Mouse (Mus musculus): ENCODE results near the gene Mindy4. TPM values are rescaled to one million over a fixed set of nuclear protein-coding genes. Genes with fewer than 3 reads are reported as not detected.

Gene Mindy4
- polyA plus RNA-seq, 1 experiment from 2014 or later: 10.7 TPM

GRCm38 (mm10) chr6:55246911-55247438 is 43.8 kb downstream of the Mindy4 start:
- Histone ChIP-seq H3K4me2 (no peak overlapping the region), H3K4me1 (replicated peaks) (no peaks in the 10 kb centered on the region), H3K4me3 (no peak overlapping the region), H3K27ac (no peak overlapping the region), H3K36me3 (no peaks in the 10 kb centered on the region), H3K9me3 (no peaks in the 10 kb centered on the region), H3K9ac (no peak overlapping the region), H3K27me3 (no peaks in the 10 kb centered on the region)
- ATAC-seq (ENCODE audit: low FRiP score): no peak
- WGBS: 90% methylated on average over 12 of the region's 12 CpGs

- Histone ChIP-seq H3K4me1 (replicated peaks) (no peaks in the 10 kb centered on the region), H3K4me2 (no peak overlapping the region), H3K9ac (no peak overlapping the region), H3K27me3 (no peaks in the 10 kb centered on the region), H3K4me3 (no peak overlapping the region), H3K9me3 (no peaks in the 10 kb centered on the region), H3K36me3 (no peaks in the 10 kb centered on the region), H3K27ac (no peak overlapping the region)
- no peak for ATAC-seq (ENCODE audit: low FRiP score)
- 92% methylated on average over 9 of the region's 9 CpGs for WGBS
These were observed 46.1 kb downstream of the Mindy4 start for GRCm38 (mm10) chr6:55249263-55249662.

- ATAC-seq (ENCODE audit: low FRiP score): no peak
- no peak overlapping the region for H3K9ac ChIP-seq
- WGBS: 85% methylated on average over 11 of the region's 11 CpGs
- no peaks in the 10 kb centered on the region for H3K9me3 ChIP-seq
- no peaks in the 10 kb centered on the region for H3K27me3 ChIP-seq
- H3K4me1 ChIP-seq (replicated peaks): no peaks in the 10 kb centered on the region
- no peak overlapping the region for H3K4me3 ChIP-seq
- H3K4me2 ChIP-seq: no peak overlapping the region
- no peak overlapping the region for H3K27ac ChIP-seq
- no peaks in the 10 kb centered on the region for H3K36me3 ChIP-seq
These were observed 47.6 kb downstream of the Mindy4 start for GRCm38 (mm10) chr6:55250809-55251208.

- no peaks in the 10 kb centered on the region for H3K36me3 ChIP-seq
- no peak overlapping the region for H3K27ac ChIP-seq
- H3K4me3 ChIP-seq: no peak overlapping the region
- no peaks in the 10 kb centered on the region for H3K27me3 ChIP-seq
- no peak overlapping the region for H3K4me2 ChIP-seq
- no peak for ATAC-seq (ENCODE audit: low FRiP score)
- H3K9ac ChIP-seq: no peak overlapping the region
- no peaks in the 10 kb centered on the region for H3K9me3 ChIP-seq
- H3K4me1 ChIP-seq (replicated peaks): no peaks in the 10 kb centered on the region
- 80% methylated on average over 7 of the region's 7 CpGs for WGBS
These were observed 48.4 kb downstream of the Mindy4 start for GRCm38 (mm10) chr6:55251596-55251995.

- Histone ChIP-seq H3K4me2 (no peak overlapping the region), H3K4me1 (replicated peaks) (no peaks in the 10 kb centered on the region), H3K36me3 (0 out of 2 replicates have a peak, but pooled peaks cover 5% of the 10 kb centered on the region), H3K4me3 (no peak overlapping the region), H3K9ac (no peak overlapping the region), H3K27ac (no peak overlapping the region), H3K27me3 (no peaks in the 10 kb centered on the region), H3K9me3 (no peaks in the 10 kb centered on the region)
- 52% methylated on average over 8 of the region's 8 CpGs for WGBS
- ATAC-seq (ENCODE audit: low FRiP score): no peak
These were observed 49.6 kb downstream of the Mindy4 start for GRCm38 (mm10) chr6:55252731-55253247.

GRCm38 (mm10) chr6:55256500-55257191 is 53.5 kb downstream of the Mindy4 start:
- Histone ChIP-seq H3K4me2 (no peak overlapping the region), H3K4me3 (no peak overlapping the region), H3K36me3 (0 out of 2 replicates have a peak, but pooled peaks cover 5% of the 10 kb centered on the region), H3K9ac (no peak overlapping the region), H3K27me3 (no peaks in the 10 kb centered on the region), H3K4me1 (replicated peaks) (no peaks in the 10 kb centered on the region), H3K9me3 (no peaks in the 10 kb centered on the region), H3K27ac (no peak overlapping the region)
- 88% methylated on average over 13 of the region's 13 CpGs for WGBS
- no peak for ATAC-seq (ENCODE audit: low FRiP score)

- WGBS: 94% methylated on average over 7 of the region's 7 CpGs
- no peak for ATAC-seq (ENCODE audit: low FRiP score)
- no peaks in the 10 kb centered on the region for H3K4me1 ChIP-seq (replicated peaks)
- H3K9ac ChIP-seq: no peak overlapping the region
- no peak overlapping the region for H3K27ac ChIP-seq
- no peak overlapping the region for H3K4me3 ChIP-seq
- no peaks in the 10 kb centered on the region for H3K9me3 ChIP-seq
- no peaks in the 10 kb centered on the region for H3K27me3 ChIP-seq
- H3K4me2 ChIP-seq: no peak overlapping the region
- 0 out of 2 replicates have a peak, but pooled peaks cover 5% of the 10 kb centered on the region for H3K36me3 ChIP-seq
These were observed 54.1 kb downstream of the Mindy4 start for GRCm38 (mm10) chr6:55257246-55257645.

GRCm38 (mm10) chr6:55258428-55259325 is 55.5 kb downstream of the Mindy4 start:
- H3K27ac ChIP-seq: no peak overlapping the region
- no peaks in the 10 kb centered on the region for H3K9me3 ChIP-seq
- no peaks in the 10 kb centered on the region for H3K27me3 ChIP-seq
- no peak overlapping the region for H3K4me3 ChIP-seq
- H3K9ac ChIP-seq: no peak overlapping the region
- ATAC-seq (ENCODE audit: low FRiP score): no peak
- no peak overlapping the region for H3K4me2 ChIP-seq
- H3K36me3 ChIP-seq: peaks cover 9% of the 10 kb centered on the region; the same call in 1 of the 2 replicates
- WGBS: 82% methylated on average over 14 of the region's 14 CpGs
- no peaks in the 10 kb centered on the region for H3K4me1 ChIP-seq (replicated peaks)

GRCm38 (mm10) chr6:55262161-55262560 is 59.0 kb downstream of the Mindy4 start:
- Histone ChIP-seq H3K27ac (no peak overlapping the region), H3K27me3 (no peaks in the 10 kb centered on the region), H3K9me3 (no peaks in the 10 kb centered on the region), H3K9ac (no peak overlapping the region), H3K4me2 (no peak overlapping the region), H3K36me3 (peaks cover 17% of the 10 kb centered on the region), H3K4me1 (replicated peaks) (no peaks in the 10 kb centered on the region), H3K4me3 (no peak overlapping the region)
- WGBS: 92% methylated on average over 12 of the region's 12 CpGs
- no peak for ATAC-seq (ENCODE audit: low FRiP score)

GRCm38 (mm10) chr6:55263490-55264046 is 60.4 kb downstream of the Mindy4 start:
- no peaks in the 10 kb centered on the region for H3K9me3 ChIP-seq
- no peak for ATAC-seq (ENCODE audit: low FRiP score)
- no peaks in the 10 kb centered on the region for H3K4me1 ChIP-seq (replicated peaks)
- no peak overlapping the region for H3K4me2 ChIP-seq
- no peaks in the 10 kb centered on the region for H3K27me3 ChIP-seq
- no peak overlapping the region for H3K4me3 ChIP-seq
- peaks cover 13% of the 10 kb centered on the region for H3K36me3 ChIP-seq
- 78% methylated on average over 5 of the region's 5 CpGs for WGBS
- no peak overlapping the region for H3K9ac ChIP-seq
- H3K27ac ChIP-seq: no peak overlapping the region

- ATAC-seq (ENCODE audit: low FRiP score): no peak
- 89% methylated on average over 7 of the region's 7 CpGs for WGBS
- Histone ChIP-seq H3K27me3 (no peaks in the 10 kb centered on the region), H3K4me1 (replicated peaks) (no peaks in the 10 kb centered on the region), H3K9ac (no peak overlapping the region), H3K4me2 (no peak overlapping the region), H3K27ac (no peak overlapping the region), H3K4me3 (no peak overlapping the region), H3K36me3 (peaks cover 13% of the 10 kb centered on the region), H3K9me3 (no peaks in the 10 kb centered on the region)
These were observed 61.7 kb downstream of the Mindy4 start for GRCm38 (mm10) chr6:55264741-55265366.

GRCm38 (mm10) chr6:55272952-55273351 is 69.8 kb downstream of the Mindy4 start:
- H3K9ac ChIP-seq: no peak overlapping the region
- no peak overlapping the region for H3K4me2 ChIP-seq
- peaks cover 8% of the 10 kb centered on the region for H3K4me1 ChIP-seq (replicated peaks)
- 85% methylated on average over 7 of the region's 7 CpGs for WGBS
- no peak overlapping the region for H3K4me3 ChIP-seq
- no peaks in the 10 kb centered on the region for H3K36me3 ChIP-seq
- H3K27ac ChIP-seq: no peak overlapping the region
- no peaks in the 10 kb centered on the region for H3K27me3 ChIP-seq
- no peak for ATAC-seq (ENCODE audit: low FRiP score)
- no peaks in the 10 kb centered on the region for H3K9me3 ChIP-seq
